Mouse (Mus musculus) liver, embryonic 12.5 days (tissue): Measurements from ENCODE around the gene Micall2. TPM values are rescaled to one million over a fixed set of nuclear protein-coding genes. Genes with fewer than 3 reads are reported as not detected.

Experiments used
- ATAC-seq: fragments of 200-750 bp; cut with Nextera tagmentation; 2 replicates; pipeline ENCODE4 v1.8.0; 2017; ENCODE audit warnings: moderate number of reproducible peaks, mild to moderate bottlenecking, moderate library complexity
- H3K27ac ChIP-seq: fragments of 300-500 bp; sonication (generic); 2 replicates; pipeline ENCODE4 v1.5.1; 2016; ENCODE audit warnings: mild to moderate bottlenecking
- H3K27me3 ChIP-seq: fragments of 300-500 bp; sonication (generic); replicated peaks from 2 replicates; pipeline ENCODE4 v1.6.1; 2016; ENCODE audit warnings: mild to moderate bottlenecking, moderate library complexity
- H3K36me3 ChIP-seq: fragments of 300-500 bp; sonication (generic); 2 replicates; pipeline ENCODE4 v1.6.1; 2016; ENCODE audit warnings: mild to moderate bottlenecking, moderate library complexity
- H3K4me1 ChIP-seq: fragments of 300-500 bp; sonication (generic); 2 replicates; pipeline ENCODE4 v1.6.1; 2016
- H3K4me2 ChIP-seq: fragments of 300-500 bp; sonication (generic); 2 replicates; pipeline ENCODE4 v1.6.1; 2016; ENCODE audit warnings: mild to moderate bottlenecking, moderate library complexity
- H3K4me3 ChIP-seq: fragments of 300-500 bp; sonication (generic); 2 replicates; pipeline ENCODE4 v1.5.1; 2016; ENCODE audit warnings: mild to moderate bottlenecking, moderate library complexity
- H3K9ac ChIP-seq: fragments of 300-500 bp; sonication (generic); 2 replicates; pipeline ENCODE4 v1.6.1; 2016; ENCODE audit warnings: mild to moderate bottlenecking, moderate library complexity
- H3K9me3 ChIP-seq: fragments of 300-500 bp; sonication (generic); replicated peaks from 2 replicates; pipeline ENCODE4 v1.6.1; 2016; ENCODE audit warnings: mild to moderate bottlenecking, moderate library complexity
- WGBS: fragments of 180-500 bp; shearing (Covaris S2); methylation state at CpG from one replicate; pipeline ENCODE4 v1.1.7; 2016; ENCODE audit not compliant: insufficient replicate concordance; 5-methylcytosine and 5-hydroxymethylcytosine counted together
- polyA plus RNA-seq: library from polyadenylated mRNA; unstranded; fragments of >200 nt; fragmentation: Nextera tagmentation; extraction: Ambion mirVana; gene quantifications from 2 replicates; pipeline ENCODE4 v1.2.1, GENCODE M21; 2016

Micall2 gene
- polyA plus RNA-seq, 1 experiment from 2014 or later, result 15.5 TPM

DNA sequence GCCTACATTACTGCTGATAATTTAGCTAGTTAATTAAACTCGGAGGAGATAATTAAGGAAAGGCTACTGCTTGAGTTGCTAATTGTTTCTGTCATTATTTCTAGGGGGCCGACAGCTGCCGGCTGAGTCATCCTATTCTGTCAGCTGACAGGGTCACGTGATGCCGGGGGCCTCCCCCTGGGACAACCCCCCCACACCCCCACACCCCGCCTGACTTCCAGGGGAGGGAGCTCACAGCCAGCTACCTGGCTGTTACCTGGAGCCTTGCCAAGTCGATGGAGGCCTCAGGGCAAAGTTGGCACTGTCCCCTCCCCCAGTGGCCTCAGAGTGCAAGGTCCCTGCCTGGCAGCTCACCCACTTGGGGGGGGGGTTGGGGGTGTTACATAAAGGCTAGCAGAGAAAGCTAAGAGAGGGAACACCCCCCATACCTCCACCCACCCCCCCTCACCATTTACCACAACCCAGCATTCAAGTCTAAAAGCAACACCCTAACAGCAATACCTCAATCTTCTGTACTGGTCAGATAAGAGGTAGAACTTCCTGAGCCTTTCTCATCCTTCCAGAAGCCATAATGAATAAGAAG lies 41.1 kb downstream of the Micall2 start:
- Histone ChIP-seq H3K4me1 (peaks cover 21% of the 10 kb centered on the region), H3K9me3 (0 out of 2 replicates have a peak, but pooled peaks cover 5% of the 10 kb centered on the region), H3K4me2 (peak overlapping the region; percentile 34), H3K27ac (no peak overlapping the region; the same call in none of the 2 replicates), H3K27me3 (peaks cover 12% of the 10 kb centered on the region), H3K36me3 (no peaks in the 10 kb centered on the region), H3K9ac (no peak overlapping the region), H3K4me3 (no peak overlapping the region)
- WGBS, result 9% methylated on average over 7 of the region's 7 CpGs
- ATAC-seq, result 0 out of 2 replicates have a peak, but pooled peaks have one; percentile 19

DNA sequence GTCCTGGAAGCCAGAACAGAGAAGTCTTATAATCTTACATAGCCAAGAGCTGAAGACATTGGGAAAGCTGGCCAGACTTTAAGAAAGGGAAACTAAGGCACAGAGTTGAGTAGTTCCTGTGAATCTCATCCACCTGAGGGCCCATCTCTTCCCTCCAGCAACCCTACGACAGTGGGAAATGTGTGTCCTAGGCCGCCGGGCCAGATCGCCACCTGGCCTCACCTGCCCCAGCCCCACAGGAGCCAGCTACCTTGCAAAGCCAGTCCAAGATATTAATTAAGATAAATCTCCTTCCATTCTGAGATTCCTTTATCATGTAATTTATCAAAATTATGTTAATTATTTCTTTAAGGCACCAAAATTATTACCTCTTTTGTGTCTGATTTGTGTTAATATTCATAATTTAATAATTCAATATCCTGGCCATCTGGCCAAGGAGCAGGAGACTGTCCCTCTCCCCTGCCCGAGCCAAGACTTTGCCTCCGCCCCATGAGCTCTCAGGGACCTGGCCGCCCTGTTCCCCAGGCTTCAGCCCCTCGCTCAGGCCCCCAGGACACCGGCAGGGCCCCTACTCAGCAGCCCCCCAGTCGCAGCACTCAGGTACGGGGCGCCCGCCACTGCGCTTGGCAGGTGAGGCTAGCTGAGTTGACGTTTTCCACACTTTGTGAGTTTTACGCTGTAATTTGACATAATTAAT lies 41.7 kb downstream of the Micall2 start:
- Histone ChIP-seq H3K4me2 (peak overlapping the region; percentile 34), H3K27me3 (peaks cover 12% of the 10 kb centered on the region), H3K9me3 (0 out of 2 replicates have a peak, but pooled peaks cover 5% of the 10 kb centered on the region), H3K4me1 (peaks cover 21% of the 10 kb centered on the region), H3K27ac (no peak overlapping the region; the same call in 1 of the 2 replicates), H3K4me3 (no peak overlapping the region), H3K36me3 (no peaks in the 10 kb centered on the region), H3K9ac (no peak overlapping the region)
- no peak for ATAC-seq
- 48% methylated on average over 16 of the region's 16 CpGs for whole genome bisulfite sequencing

GRCm38 (mm10) chr5:139690791-139691190 lies 45.3 kb downstream of the Micall2 start:
- Histone ChIP-seq H3K4me2 (no peak overlapping the region), H3K27me3 (peaks cover 21% of the 10 kb centered on the region), H3K9me3 (0 out of 2 replicates have a peak, but pooled peaks cover 5% of the 10 kb centered on the region), H3K4me3 (no peak overlapping the region), H3K9ac (no peak overlapping the region), H3K4me1 (peaks cover 33% of the 10 kb centered on the region), H3K27ac (no peak overlapping the region), H3K36me3 (no peaks in the 10 kb centered on the region)
- 58% methylated on average over 9 of the region's 9 CpGs for WGBS
- no peak for ATAC-seq

- Histone ChIP-seq H3K4me3 (no peak overlapping the region), H3K27me3 (peaks cover 42% of the 10 kb centered on the region), H3K9ac (no peak overlapping the region), H3K27ac (no peak overlapping the region), H3K4me2 (no peak overlapping the region), H3K4me1 (peaks cover 14% of the 10 kb centered on the region), H3K36me3 (no peaks in the 10 kb centered on the region), H3K9me3 (no peaks in the 10 kb centered on the region)
- WGBS, result 73% methylated on average over 12 of the region's 12 CpGs
- ATAC-seq, result no peak
Observed at GRCm38 (mm10) chr5:139688356-139688755, 47.8 kb downstream of the Micall2 start.

- 5% methylated on average over 13 of the region's 13 CpGs for WGBS
- H3K36me3 ChIP-seq, result no peaks in the 10 kb centered on the region
- H3K4me2 ChIP-seq, result 0 out of 2 replicates have a peak overlapping the region, but pooled peaks have one; percentile 18
- no peak for ATAC-seq
- H3K9ac ChIP-seq, result no peak overlapping the region
- H3K27ac ChIP-seq, result no peak overlapping the region
- no peak overlapping the region for H3K4me3 ChIP-seq
- H3K9me3 ChIP-seq, result no peaks in the 10 kb centered on the region
- H3K4me1 ChIP-seq, result peaks cover 14% of the 10 kb centered on the region
- H3K27me3 ChIP-seq, result peaks cover 49% of the 10 kb centered on the region
Observed at GRCm38 (mm10) chr5:139687646-139688045, 48.5 kb downstream of the Micall2 start.

DNA sequence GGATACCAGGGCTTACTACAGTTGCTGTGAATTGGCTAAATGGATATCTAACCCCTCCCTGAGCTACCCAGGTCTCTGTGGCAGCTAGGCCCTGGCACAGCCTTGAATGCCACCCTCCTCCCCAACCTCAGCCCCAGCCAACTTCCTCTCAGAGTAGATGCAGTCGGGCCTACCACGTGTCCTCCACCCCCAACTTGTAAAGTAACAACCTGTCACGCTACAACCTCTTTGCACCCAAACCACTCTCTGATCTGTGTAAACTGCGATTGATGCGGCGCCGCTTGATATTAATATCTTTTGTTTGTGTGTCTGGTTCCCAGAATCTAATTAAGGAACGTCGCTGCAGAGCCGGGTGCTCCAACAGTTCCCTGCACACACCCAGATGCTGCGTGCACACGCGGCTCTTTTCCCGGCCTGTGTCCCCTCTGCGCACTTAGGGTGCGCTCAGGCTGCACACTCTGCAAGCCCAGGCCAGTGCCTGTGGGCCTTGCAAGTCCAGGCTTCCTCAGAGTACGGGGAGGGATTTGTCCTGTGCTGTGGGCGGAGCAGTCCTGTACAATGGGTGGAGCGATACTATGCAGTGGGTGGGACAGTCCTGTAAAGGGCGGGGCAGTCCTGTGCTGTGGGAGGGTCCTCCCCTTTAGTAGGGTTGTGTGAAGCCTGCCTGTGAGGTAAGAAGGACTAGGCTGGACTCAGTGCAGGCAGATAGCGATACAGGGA lies 49.4 kb downstream of the Micall2 start:
- Histone ChIP-seq H3K4me3 (no peak overlapping the region), H3K27me3 (peaks cover 54% of the 10 kb centered on the region), H3K4me2 (peak overlapping the region; percentile 34), H3K9ac (no peak overlapping the region), H3K4me1 (peaks cover 14% of the 10 kb centered on the region), H3K36me3 (no peaks in the 10 kb centered on the region), H3K9me3 (no peaks in the 10 kb centered on the region), H3K27ac (no peak overlapping the region)
- WGBS, result 35% methylated on average over 21 of the region's 21 CpGs
- peak; percentile 87 for ATAC-seq

DNA sequence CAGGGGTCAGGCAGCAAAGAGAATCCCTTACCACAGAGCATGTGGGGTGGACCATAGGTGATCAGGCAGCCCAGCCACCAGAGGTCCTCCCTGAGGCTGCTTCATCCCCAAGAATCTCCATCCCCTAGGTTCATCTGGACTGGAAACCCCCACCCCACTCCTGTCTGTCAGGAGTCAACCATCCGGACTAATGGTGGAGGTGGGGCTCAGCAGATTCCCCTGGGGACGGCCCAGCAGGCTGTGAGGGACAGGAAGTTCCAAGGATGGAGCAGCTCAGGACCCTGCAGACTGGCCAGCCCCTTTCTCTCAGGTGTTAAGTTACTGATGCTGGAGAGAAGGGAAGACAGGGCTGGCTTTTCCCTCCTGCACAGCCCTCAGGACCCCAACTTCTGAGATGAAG lies 52.9 kb downstream of the Micall2 start:
- 0% methylated on average over 2 of the region's 2 CpGs for WGBS

DNA sequence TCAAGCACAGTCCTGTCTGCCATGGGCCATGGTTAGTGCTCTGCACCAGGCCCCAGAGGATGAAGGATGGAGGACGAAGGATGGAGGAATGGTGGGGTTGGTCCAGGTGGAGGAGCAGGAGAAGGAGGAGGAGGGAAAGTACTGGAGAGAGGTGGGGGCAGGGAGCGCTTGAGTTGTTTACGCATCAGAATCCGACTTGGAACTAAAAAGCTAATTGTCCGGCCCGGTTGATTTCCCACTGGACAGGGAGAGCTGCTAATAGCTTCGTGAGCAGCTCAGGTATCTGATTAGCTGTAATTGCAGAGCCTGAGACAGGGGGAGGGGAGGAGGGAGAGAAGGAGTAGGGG lies 53.5 kb downstream of the Micall2 start:
- ATAC-seq, result no peak
- H3K4me3 ChIP-seq, result no peak overlapping the region
- no peak overlapping the region for H3K9ac ChIP-seq
- H3K27me3 ChIP-seq, result peaks cover 80% of the 10 kb centered on the region
- no peak overlapping the region for H3K27ac ChIP-seq
- WGBS, result 7% methylated on average over 7 of the region's 7 CpGs
- H3K4me2 ChIP-seq, result no peak overlapping the region
- H3K36me3 ChIP-seq, result no peaks in the 10 kb centered on the region
- H3K9me3 ChIP-seq, result no peaks in the 10 kb centered on the region
- H3K4me1 ChIP-seq, result peaks cover 12% of the 10 kb centered on the region

More for the DNA sequence above, 52.9 kb downstream of the Micall2 start:
- ATAC-seq, result no peak
- H3K4me1 ChIP-seq, result peaks cover 14% of the 10 kb centered on the region
- no peaks in the 10 kb centered on the region for H3K9me3 ChIP-seq
- H3K27ac ChIP-seq, result no peak overlapping the region
- H3K27me3 ChIP-seq, result peaks cover 77% of the 10 kb centered on the region
- H3K9ac ChIP-seq, result no peak overlapping the region
- H3K36me3 ChIP-seq, result no peaks in the 10 kb centered on the region
- no peak overlapping the region for H3K4me3 ChIP-seq
- no peak overlapping the region for H3K4me2 ChIP-seq

DNA sequence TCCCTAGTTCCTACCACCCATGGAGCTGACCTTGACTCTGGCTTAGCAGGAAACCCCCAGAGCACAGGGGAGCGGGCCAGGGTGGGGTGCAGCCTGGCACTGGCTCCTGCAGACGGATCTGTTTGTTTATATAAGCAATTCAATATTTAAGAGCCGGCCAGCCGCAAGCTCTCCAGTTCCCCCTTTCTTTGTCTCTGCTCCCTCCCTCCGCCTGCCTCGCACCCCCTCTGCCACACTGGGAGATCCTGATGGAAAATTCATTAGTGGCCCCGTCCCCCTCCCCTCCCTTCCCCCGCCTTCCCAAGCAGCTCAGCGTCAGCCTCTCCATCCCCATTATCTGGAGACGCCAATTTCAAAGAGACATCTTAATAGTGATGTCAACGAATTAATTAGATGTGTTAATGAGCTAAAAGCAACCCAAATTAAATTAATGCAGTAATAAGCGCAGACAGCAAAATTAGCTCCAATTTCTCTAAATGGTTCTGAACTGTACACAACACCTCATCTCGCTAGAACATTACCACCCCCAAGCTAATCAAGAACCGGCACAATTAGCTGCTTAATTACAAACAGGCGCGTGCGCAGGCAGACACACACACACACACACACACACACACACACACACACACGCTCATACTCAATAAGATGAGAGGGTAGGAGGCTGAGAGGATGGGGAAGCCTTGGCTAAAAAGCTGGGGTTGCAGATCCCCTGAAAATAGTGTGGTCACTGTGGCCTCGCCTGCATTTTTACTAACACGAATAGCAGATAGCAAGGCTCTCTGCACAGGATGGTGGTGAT lies 54.1 kb downstream of the Micall2 start:
- no peaks in the 10 kb centered on the region for H3K36me3 ChIP-seq
- H3K4me1 ChIP-seq, result peaks cover 6% of the 10 kb centered on the region
- 10% methylated on average over 20 of the region's 20 CpGs for WGBS
- H3K4me3 ChIP-seq, result no peak overlapping the region
- no peak for ATAC-seq
- H3K9ac ChIP-seq, result no peak overlapping the region
- H3K27ac ChIP-seq, result no peak overlapping the region
- H3K27me3 ChIP-seq, result peaks cover 85% of the 10 kb centered on the region
- H3K9me3 ChIP-seq, result no peaks in the 10 kb centered on the region
- no peak overlapping the region for H3K4me2 ChIP-seq

DNA sequence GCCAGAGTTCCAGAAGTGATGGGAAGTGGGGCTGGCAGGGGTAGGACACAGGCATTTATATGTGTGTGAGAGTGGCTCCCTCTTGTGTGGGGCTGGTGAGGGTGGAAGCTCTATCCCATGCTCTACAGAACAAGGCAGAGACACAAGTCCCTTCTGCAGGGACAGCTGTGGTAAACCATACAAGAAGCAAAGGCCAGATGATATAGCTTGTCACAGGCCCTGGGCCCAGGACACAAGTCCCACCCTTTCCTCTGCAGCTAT lies 60.5 kb downstream of the Micall2 start:
- Histone ChIP-seq H3K4me3 (no peak overlapping the region), H3K9ac (no peak overlapping the region), H3K4me2 (no peak overlapping the region), H3K4me1 (no peaks in the 10 kb centered on the region), H3K9me3 (no peaks in the 10 kb centered on the region), H3K27ac (no peak overlapping the region), H3K27me3 (peaks cover 95% of the 10 kb centered on the region), H3K36me3 (no peaks in the 10 kb centered on the region)
- ATAC-seq, result no peak

DNA sequence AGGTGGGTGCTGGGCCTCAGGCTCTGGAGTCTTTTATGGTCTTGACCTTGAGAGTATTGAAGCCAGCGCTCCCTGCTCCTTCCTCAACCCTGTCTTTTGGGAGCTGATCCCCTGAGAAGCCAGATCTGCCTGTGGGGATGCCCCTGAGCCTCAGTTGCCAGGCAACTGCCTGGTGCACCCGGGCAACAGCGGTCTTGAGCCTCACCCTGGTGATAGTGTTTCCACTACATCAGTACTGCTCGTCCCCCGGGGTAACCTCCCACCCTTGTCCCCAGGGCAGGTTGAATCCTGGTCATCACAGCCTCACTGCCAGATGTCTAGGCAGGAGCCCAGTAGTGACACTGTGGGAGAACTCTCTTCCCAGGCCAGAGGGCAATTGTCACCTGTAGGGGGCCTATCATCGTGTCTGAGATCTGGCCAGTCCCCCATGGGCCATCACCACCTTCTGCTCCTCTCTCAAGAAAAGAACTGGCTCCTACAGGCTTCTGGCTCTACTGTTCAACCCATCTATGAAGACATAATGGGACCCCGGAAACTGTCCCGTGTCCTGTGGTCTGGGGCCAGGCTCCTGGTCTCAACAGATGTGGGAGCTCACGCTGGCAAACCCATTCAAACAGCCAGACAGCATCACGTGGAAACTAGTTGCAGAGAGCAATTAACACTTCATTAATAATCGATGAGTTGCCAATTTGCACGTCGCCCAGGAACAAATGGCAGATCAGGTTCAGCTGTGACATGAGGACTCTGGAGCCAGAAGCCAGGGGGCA lies 61.0 kb downstream of the Micall2 start:
- no peaks in the 10 kb centered on the region for H3K4me1 ChIP-seq
- no peak overlapping the region for H3K4me2 ChIP-seq
- peaks cover 98% of the 10 kb centered on the region for H3K27me3 ChIP-seq
- H3K4me3 ChIP-seq, result no peak overlapping the region
- ATAC-seq, result no peak
- H3K27ac ChIP-seq, result no peak overlapping the region
- WGBS, result 26% methylated on average over 13 of the region's 13 CpGs
- no peak overlapping the region for H3K9ac ChIP-seq
- H3K36me3 ChIP-seq, result no peaks in the 10 kb centered on the region
- H3K9me3 ChIP-seq, result no peaks in the 10 kb centered on the region
